Mouse (Mus musculus) forebrain, embryonic 12.5 days (tissue): ENCODE results near the gene Inava. TPM values are rescaled to one million over a fixed set of nuclear protein-coding genes. Genes with fewer than 3 reads are reported as not detected.

Experiments
- ATAC-seq: fragments of 200-750 bp; cut with Nextera tagmentation; 2 replicates; pipeline ENCODE4 v1.8.0; 2017; ENCODE audit warnings: moderate TSS enrichment; ENCODE audit not compliant: low FRiP score
- H3K27ac ChIP-seq: fragments of 300-500 bp; sonication (generic); 2 replicates; pipeline ENCODE4 v1.5.1; 2016; ENCODE audit warnings: mild to moderate bottlenecking
- H3K27me3 ChIP-seq: fragments of 300-500 bp; sonication (generic); 2 replicates; pipeline ENCODE4 v1.6.1; 2016; ENCODE audit warnings: mild to moderate bottlenecking
- H3K36me3 ChIP-seq: fragments of 300-500 bp; sonication (generic); replicated peaks from 2 replicates; pipeline ENCODE4 v1.6.1; 2016; ENCODE audit warnings: mild to moderate bottlenecking
- H3K4me1 ChIP-seq: fragments of 300-500 bp; sonication (generic); 2 replicates; pipeline ENCODE4 v1.6.1; 2016
- H3K4me2 ChIP-seq: fragments of 300-500 bp; sonication (generic); 2 replicates; pipeline ENCODE4 v1.6.1; 2016; ENCODE audit warnings: mild to moderate bottlenecking, moderate library complexity
- H3K4me3 ChIP-seq: fragments of 300-500 bp; sonication (generic); replicated peaks from 2 replicates; pipeline ENCODE4 v1.5.1; 2016; ENCODE audit warnings: mild to moderate bottlenecking
- H3K9ac ChIP-seq: fragments of 300-500 bp; sonication (generic); 2 replicates; pipeline ENCODE4 v1.6.1; 2016; ENCODE audit warnings: mild to moderate bottlenecking
- H3K9me3 ChIP-seq: fragments of 300-500 bp; sonication (generic); 2 replicates; pipeline ENCODE4 v1.6.1; 2016
- WGBS: fragments of 180-500 bp; shearing (Covaris S2); methylation state at CpG from one replicate; pipeline ENCODE4 v1.1.7; 2016; 5-methylcytosine and 5-hydroxymethylcytosine counted together
- polyA plus RNA-seq: library from polyadenylated mRNA; unstranded; fragments of >200 nt; fragmentation: Nextera tagmentation; extraction: Ambion mirVana; gene quantifications from 2 replicates; pipeline ENCODE4 v1.2.1, GENCODE M21; 2016

Inava gene
- polyA plus RNA-seq, 1 experiment from 2014 or later = 13.9 TPM

- H3K4me2 ChIP-seq = no peak overlapping the region
- no peak overlapping the region for H3K9ac ChIP-seq
- H3K4me3 ChIP-seq = no peak overlapping the region
- peaks cover 29% of the 10 kb centered on the region for H3K4me1 ChIP-seq
- 94% methylated on average over 2 of the region's 2 CpGs for WGBS
- H3K36me3 ChIP-seq = peaks cover 47% of the 10 kb centered on the region
- H3K27ac ChIP-seq = no peak overlapping the region
- 0 out of 2 replicates have a peak, but pooled peaks cover 6% of the 10 kb centered on the region for H3K27me3 ChIP-seq
- ATAC-seq = no peak
- H3K9me3 ChIP-seq = no peaks in the 10 kb centered on the region
These were observed 57.0 kb downstream of the Inava start for GRCm38 (mm10) chr1:136177085-136177484.

- Histone ChIP-seq H3K9ac (no peak overlapping the region), H3K9me3 (no peaks in the 10 kb centered on the region), H3K4me3 (no peak overlapping the region), H3K4me1 (peaks cover 29% of the 10 kb centered on the region), H3K4me2 (no peak overlapping the region), H3K27me3 (0 out of 2 replicates have a peak, but pooled peaks cover 6% of the 10 kb centered on the region), H3K36me3 (peaks cover 61% of the 10 kb centered on the region), H3K27ac (no peak overlapping the region)
- ATAC-seq = no peak
- 39% methylated on average over 6 of the region's 6 CpGs for WGBS
These were observed 58.9 kb downstream of the Inava start for GRCm38 (mm10) chr1:136175183-136175582.

GRCm38 (mm10) chr1:136174101-136174606 lies 59.9 kb downstream of the Inava start:
- 0 out of 2 replicates have a peak, but pooled peaks have one; percentile 5 for ATAC-seq
- H3K9ac ChIP-seq = no peak overlapping the region
- H3K36me3 ChIP-seq = peaks cover 64% of the 10 kb centered on the region
- no peak overlapping the region for H3K4me3 ChIP-seq
- no peak overlapping the region for H3K4me2 ChIP-seq
- 0 out of 2 replicates have a peak, but pooled peaks cover 6% of the 10 kb centered on the region for H3K27me3 ChIP-seq
- no peaks in the 10 kb centered on the region for H3K9me3 ChIP-seq
- 16% methylated on average over 13 of the region's 13 CpGs for WGBS
- 0 out of 2 replicates have a peak overlapping the region, but pooled peaks have one; percentile 2 for H3K27ac ChIP-seq
- peaks cover 28% of the 10 kb centered on the region for H3K4me1 ChIP-seq

GRCm38 (mm10) chr1:136172696-136173095 lies 61.4 kb downstream of the Inava start:
- Histone ChIP-seq H3K27ac (no peak overlapping the region), H3K36me3 (peaks cover 73% of the 10 kb centered on the region), H3K9me3 (no peaks in the 10 kb centered on the region), H3K4me2 (no peak overlapping the region), H3K9ac (no peak overlapping the region), H3K4me3 (no peak overlapping the region), H3K4me1 (peaks cover 28% of the 10 kb centered on the region), H3K27me3 (0 out of 2 replicates have a peak, but pooled peaks cover 6% of the 10 kb centered on the region)
- 82% methylated on average over 12 of the region's 12 CpGs for WGBS
- ATAC-seq = no peak

GRCm38 (mm10) chr1:136170109-136170508 lies 64.0 kb downstream of the Inava start:
- 9% methylated on average over 5 of the region's 5 CpGs for WGBS
- Histone ChIP-seq H3K27me3 (0 out of 2 replicates have a peak, but pooled peaks cover 6% of the 10 kb centered on the region), H3K4me3 (no peak overlapping the region), H3K4me1 (peaks cover 31% of the 10 kb centered on the region), H3K9ac (no peak overlapping the region), H3K4me2 (no peak overlapping the region), H3K27ac (no peak overlapping the region), H3K36me3 (peaks cover 75% of the 10 kb centered on the region), H3K9me3 (no peaks in the 10 kb centered on the region)
- peak; percentile 66 for ATAC-seq

- Histone ChIP-seq H3K36me3 (peaks cover 80% of the 10 kb centered on the region), H3K9me3 (no peaks in the 10 kb centered on the region), H3K9ac (no peak overlapping the region), H3K4me2 (no peak overlapping the region), H3K4me1 (peaks cover 7% of the 10 kb centered on the region; the same call in 1 of the 2 replicates), H3K27me3 (0 out of 2 replicates have a peak, but pooled peaks cover 1% of the 10 kb centered on the region), H3K27ac (no peak overlapping the region), H3K4me3 (no peak overlapping the region)
- 76% methylated on average over 8 of the region's 8 CpGs for WGBS
- ATAC-seq = no peak
These were observed 66.4 kb downstream of the Inava start for GRCm38 (mm10) chr1:136167657-136168056.

GRCm38 (mm10) chr1:136165436-136165835 lies 68.6 kb downstream of the Inava start:
- H3K9ac ChIP-seq = no peak overlapping the region
- H3K4me2 ChIP-seq = no peak overlapping the region
- no peak overlapping the region for H3K4me3 ChIP-seq
- no peaks in the 10 kb centered on the region for H3K9me3 ChIP-seq
- H3K36me3 ChIP-seq = peaks cover 82% of the 10 kb centered on the region
- H3K4me1 ChIP-seq = peaks cover 6% of the 10 kb centered on the region; the same call in 1 of the 2 replicates
- no peaks in the 10 kb centered on the region for H3K27me3 ChIP-seq
- peak; percentile 32; the same call in 1 of the 2 replicates for ATAC-seq
- WGBS = 60% methylated on average over 2 of the region's 2 CpGs
- no peak overlapping the region for H3K27ac ChIP-seq

Other genes starting within 250 kb of the Inava start
- not detected in 2 replicates for gene Igfn1, start 227.9 kb downstream of the Inava start, polyA plus RNA-seq
- 126 and 128 TPM in 2 replicates for gene Tmem9, start 226.1 kb downstream of the Inava start, polyA plus RNA-seq
- gene Ascl5, start 183.5 kb downstream of the Inava start, polyA plus RNA-seq = not detected in 2 replicates
- 0.10 and 0.17 TPM in 2 replicates for gene Cacna1s, start 181.5 kb downstream of the Inava start, polyA plus RNA-seq
- gene Kif21b, start 102.9 kb downstream of the Inava start, polyA plus RNA-seq = 45.7 and 47.7 TPM in 2 replicates
- gene Mroh3, start 21.4 kb downstream of the Inava start, polyA plus RNA-seq = 0.20 TPM in 1 of 2 replicates, not detected in the other
- gene Gpr25, start 26.6 kb upstream of the Inava start, polyA plus RNA-seq = not detected in 2 replicates
- 33.3 and 33.4 TPM in 2 replicates for gene Camsap2, start 111.8 kb upstream of the Inava start, polyA plus RNA-seq
- gene Ddx59, start 181.0 kb upstream of the Inava start, polyA plus RNA-seq = 20.6 and 22.0 TPM in 2 replicates
- 10.2 TPM in 2 replicates for gene Kif14, start 232.1 kb upstream of the Inava start, polyA plus RNA-seq